Mouse (Mus musculus): ENCODE results near the gene Morc2a.
"Not testable (repeated sequence)": the region's sequence is repeated elsewhere in the genome, so short reads cannot be mapped to it uniquely, and the experiment has no call there.

Morc2a gene

DNA sequence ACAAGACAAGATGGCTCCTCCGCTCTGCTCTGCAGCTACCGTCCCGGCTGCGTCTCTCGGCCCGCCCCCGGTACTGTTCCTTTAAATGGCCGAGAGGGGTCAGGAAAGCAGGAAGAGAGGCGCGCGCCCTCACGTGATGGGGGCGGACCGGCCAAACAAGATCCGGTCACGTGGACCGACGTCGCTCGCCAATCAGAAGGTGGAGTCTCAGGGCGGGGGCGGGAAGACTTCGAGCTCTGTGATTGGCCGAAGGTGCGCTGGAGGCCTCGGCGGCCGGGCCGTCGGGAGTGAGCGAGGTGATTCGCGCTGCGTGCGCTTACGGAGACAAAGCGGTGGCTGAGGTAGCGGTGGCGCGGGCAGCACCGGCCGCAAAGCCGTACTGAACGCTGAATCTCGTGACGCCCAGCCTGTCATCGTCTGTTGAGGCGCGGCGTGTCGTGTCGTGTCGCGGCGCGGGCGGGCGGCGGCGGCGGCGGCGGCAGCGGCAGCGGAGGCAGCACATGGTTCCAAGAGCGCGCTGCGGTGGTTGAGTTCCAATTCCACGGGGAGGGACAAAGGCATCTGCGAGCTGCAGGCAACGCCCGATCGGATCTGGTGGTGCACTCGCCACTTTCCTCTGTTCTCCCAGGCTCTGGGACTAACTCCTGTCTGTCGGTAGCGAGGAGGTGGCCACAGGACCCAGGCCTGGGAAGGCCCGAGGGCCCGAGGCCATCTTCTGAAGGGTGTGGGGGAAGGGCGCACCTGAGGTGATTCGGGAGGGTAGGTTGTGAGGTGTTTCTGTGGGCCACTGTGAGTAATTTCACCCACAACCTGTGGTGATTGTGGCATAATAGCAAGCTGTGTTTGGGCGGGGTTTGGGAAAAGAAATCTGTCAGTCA, at the start of gene Morc2a:
Gene Morc2a (plus strand): TSS at position 228 of the 878 bp plus-strand sequence.
- peak; percentile 97 for DNase-seq (ENCODE audit: extremely low spot score, low spot score)

DNA sequence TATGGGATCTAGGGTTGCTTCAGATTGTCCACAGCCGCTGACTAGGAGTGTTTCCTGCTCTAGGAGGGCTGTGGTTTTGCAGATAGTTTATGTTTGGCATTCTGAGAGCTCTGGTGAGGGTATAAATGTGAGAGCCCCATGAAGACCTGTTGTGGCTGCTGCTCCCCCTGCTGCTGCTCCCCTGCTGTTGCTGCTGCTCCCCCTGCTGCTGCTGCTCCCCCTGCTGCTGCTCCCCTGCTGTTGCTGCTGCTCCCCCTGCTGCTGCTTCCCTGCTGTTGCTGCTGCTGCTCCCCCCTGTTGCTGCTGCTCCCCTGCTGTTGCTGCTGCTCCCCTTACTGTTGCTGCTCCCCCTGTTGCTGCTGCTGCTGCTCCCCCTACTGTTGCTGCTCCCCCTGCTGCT, 47.0 kb upstream of the Morc2a start:
- DNase-seq (ENCODE audit: extremely low spot score, low spot score) = not testable (repeated sequence)

DNA sequence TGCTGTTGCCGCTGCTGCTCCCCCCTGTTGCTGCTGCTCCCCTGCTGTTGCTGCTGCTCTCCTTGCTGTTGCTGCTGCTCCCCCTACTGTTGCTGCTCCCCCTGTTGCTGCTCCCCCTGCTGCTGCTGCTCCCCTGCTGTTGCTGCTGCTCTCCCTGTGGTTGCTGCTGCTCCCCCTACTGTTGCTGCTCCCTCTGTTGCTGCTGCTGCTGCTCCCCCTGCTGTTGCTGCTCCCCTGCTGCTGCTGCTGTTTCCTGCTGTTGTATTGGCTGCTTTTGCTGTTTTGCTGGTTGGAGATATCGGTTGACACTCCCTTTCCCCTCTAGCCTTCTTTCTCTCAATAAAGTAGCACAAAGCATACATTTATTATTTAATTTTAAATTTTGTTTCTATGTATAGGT, 46.3 kb upstream of the Morc2a start:
- DNase-seq (ENCODE audit: extremely low spot score, low spot score) = not testable (repeated sequence)

GRCm38 (mm10) chr11:3606456-3606855, 42.5 kb upstream of the Morc2a start:
- no peak for DNase-seq (ENCODE audit: extremely low spot score, low spot score)

DNA sequence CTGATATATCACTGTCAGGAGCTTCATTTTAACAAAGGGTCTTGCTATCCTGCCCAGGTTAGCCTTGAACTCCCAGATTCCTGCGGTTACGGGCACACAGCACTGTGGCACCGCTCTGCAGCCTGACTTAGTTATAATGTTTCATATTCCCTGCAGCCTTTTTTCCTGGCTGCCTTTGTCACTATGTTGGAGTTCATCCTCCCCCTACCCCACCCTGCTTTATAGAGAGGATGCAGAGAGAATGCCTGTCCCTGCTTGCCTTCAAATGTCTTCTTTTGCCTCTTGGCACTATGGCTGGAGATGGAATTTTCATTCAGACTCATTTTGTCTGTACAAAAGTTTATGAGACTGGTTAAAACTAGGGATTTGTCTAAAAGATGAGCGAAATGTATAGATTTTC, 33.4 kb upstream of the Morc2a start:
- DNase-seq (ENCODE audit: extremely low spot score, low spot score) = no peak

GRCm38 (mm10) chr11:3622826-3623225, 26.2 kb upstream of the Morc2a start:
- DNase-seq (ENCODE audit: extremely low spot score, low spot score) = no peak

- DNase-seq (ENCODE audit: extremely low spot score, low spot score) = no peak
These were observed 24.5 kb upstream of the Morc2a start for GRCm38 (mm10) chr11:3624391-3625027.

DNA sequence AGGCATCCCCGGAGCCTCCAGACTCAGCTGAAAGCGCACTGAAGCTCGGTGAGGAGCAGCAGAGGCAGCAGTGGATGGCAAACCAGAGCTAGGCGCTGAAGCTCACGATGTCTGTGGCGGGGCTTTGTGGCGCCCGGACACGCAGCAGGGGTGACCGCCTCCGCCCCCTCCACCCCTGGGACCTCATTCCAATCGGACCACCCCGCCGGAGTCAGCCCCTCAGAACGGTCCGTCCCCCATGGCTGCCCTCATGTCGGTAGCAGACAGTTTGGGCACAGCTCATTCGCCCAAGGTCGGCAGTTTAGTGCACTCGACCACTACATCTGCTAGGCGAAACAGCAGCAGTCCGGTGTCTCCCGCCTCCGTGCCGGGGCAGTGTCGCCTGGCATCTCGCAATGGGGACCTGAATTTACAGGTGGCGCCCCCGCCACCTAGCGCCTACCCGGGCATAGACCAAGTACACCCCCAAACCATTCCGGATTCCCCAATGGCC, 19.9 kb upstream of the Morc2a start:
- peak; percentile 54 for DNase-seq (ENCODE audit: extremely low spot score, low spot score)

- DNase-seq (ENCODE audit: extremely low spot score, low spot score) = not testable (repeated sequence)
These were observed 15.7 kb upstream of the Morc2a start for GRCm38 (mm10) chr11:3633269-3633668.

- DNase-seq (ENCODE audit: extremely low spot score, low spot score) = peak; percentile 21
These were observed 1.3 kb upstream of the Morc2a start for GRCm38 (mm10) chr11:3647688-3648087.

DNA sequence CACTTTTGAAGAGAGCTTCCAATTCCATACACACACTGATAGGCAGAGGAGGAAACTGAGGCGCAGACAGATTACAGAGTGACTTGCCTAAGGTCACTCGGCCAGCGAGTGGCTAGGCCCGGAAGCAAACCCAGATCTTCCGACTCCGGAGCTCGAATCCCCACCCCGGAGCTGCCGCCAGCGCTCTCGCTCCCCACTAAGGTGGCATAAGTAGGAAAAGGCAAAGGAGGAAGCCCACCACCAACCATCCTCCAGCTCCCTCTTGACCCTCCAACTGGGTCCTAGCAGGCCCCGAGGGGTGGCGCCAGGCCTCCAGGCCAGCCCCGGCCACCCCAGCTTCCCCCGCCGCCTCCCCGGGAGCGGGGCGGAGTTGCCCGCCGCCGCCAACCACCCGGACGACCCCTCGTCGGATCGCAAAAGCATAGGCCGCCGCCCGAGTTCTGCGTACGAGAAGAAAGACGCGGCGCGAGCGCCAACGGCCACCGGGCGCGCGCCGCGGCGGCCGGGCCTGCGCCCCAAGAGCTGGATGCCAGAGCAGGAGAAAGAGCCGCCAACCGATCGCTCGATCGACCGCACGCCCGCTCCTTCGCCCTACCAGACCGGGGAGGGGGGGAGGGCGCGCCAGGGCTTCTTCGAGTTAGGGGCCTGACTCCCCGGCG, 557 bp upstream of the Morc2a start:
- DNase-seq (ENCODE audit: extremely low spot score, low spot score) = no peak

GRCm38 (mm10) chr11:3650141-3650540, 1.1 kb downstream of the Morc2a start:
- DNase-seq (ENCODE audit: extremely low spot score, low spot score) = no peak

GRCm38 (mm10) chr11:3661964-3662363, 13.0 kb downstream of the Morc2a start:
- DNase-seq (ENCODE audit: extremely low spot score, low spot score) = no peak

GRCm38 (mm10) chr11:3667506-3667905, 18.5 kb downstream of the Morc2a start:
- no peak for DNase-seq (ENCODE audit: extremely low spot score, low spot score)

GRCm38 (mm10) chr11:3668768-3669167, 19.8 kb downstream of the Morc2a start:
- no peak for DNase-seq (ENCODE audit: extremely low spot score, low spot score)

- DNase-seq (ENCODE audit: extremely low spot score, low spot score) = no peak
These were observed 20.9 kb downstream of the Morc2a start for GRCm38 (mm10) chr11:3669849-3670248.

DNA sequence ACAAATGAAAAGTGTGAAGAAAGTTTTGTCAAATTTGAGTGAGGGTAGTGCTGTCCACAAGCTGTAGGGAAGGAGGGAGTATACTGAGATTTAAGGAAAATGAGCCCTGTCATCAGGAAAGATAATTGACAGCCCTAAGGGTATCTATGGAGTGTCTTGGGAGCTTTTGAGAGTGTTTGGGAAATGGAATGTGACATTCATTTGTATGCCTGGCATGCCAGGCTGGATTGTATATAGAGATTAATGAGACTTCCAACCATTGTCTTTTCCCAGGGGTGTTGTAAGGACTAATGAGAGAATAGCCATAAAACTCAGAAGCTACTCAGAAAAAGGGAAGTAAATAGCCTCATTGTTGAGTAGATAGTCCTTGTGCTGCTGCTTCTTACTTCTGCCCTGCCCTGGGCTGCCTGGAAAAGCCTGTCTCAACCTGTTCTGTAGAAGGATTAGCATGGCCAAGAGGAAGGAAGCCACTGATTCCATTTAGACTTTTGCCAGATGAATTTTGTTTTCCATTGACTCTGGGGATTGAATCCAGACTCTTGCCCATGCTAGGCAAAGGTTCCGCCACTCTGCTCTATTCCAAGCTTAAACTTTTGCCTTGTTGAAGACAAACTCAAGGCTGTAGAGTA, 22.1 kb downstream of the Morc2a start:
- no peak for DNase-seq (ENCODE audit: extremely low spot score, low spot score)

DNA sequence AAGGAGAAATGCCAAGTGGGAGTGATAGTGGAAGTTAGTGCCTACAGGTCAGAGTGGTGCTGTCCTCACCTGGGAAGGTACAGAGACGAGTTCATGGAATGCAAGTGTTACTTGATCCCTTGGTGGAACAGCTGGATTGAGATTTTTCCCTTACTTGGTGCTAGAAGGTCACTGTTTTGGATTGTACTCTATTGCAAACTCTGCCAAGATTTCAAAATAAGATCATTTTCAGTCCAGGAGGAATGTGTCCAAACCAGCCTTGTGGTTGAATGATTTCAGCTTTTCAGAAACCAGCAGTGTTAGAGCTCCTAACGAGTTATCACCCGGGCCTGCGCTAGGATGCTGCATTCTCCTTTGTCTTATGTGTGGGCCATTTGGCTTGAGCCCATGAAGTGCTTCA, 25.6 kb downstream of the Morc2a start:
- no peak for DNase-seq (ENCODE audit: extremely low spot score, low spot score)

GRCm38 (mm10) chr11:3676423-3676822, 27.4 kb downstream of the Morc2a start:
- no peak for DNase-seq (ENCODE audit: extremely low spot score, low spot score)

- DNase-seq (ENCODE audit: extremely low spot score, low spot score) = no peak
These were observed 28.2 kb downstream of the Morc2a start for GRCm38 (mm10) chr11:3677204-3677603.

DNA sequence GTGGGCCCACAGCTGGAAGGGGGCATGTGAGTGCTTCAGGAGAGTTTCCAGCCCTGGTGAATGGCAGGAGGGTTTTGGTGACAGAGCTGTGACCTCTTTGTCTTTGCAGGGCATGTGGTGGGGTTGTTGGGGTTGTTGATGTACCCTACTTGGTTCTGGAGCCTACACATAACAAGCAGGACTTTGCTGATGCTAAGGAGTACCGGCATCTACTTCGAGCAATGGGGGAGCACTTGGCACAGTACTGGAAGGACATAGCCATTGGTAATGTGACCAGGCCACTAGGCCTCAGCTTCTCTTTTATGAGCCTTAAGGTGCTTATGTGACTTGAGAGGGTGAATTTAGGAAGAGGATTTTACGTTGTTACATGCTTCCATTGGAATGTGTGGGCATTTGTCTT, 30.8 kb downstream of the Morc2a start:
- DNase-seq (ENCODE audit: extremely low spot score, low spot score) = no peak

DNA sequence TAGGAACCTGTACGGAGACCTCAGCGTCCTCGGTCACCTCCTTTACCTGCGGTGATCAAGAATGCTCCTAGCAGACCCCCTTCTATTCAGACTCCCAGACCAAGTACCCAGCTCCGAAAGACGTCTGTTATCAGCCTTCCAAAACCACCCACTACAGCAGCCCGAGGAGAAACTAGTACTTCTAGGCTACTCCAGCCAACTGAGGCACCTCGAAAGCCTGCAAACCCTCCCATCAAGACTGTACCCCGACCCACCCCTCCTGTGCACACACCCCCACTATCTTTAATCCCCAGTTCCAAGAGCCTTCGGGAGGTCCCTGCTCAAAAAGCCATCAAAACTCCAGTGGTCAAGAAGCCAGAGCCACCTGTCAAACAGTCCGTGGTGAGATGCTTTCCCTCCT, 34.7 kb downstream of the Morc2a start:
- no peak for DNase-seq (ENCODE audit: extremely low spot score, low spot score)

All from neural tube, embryonic 10.5 days (tissue).